8 mouse cellular contexts compared by ENCODE assay signal in the genomic region with DNA sequence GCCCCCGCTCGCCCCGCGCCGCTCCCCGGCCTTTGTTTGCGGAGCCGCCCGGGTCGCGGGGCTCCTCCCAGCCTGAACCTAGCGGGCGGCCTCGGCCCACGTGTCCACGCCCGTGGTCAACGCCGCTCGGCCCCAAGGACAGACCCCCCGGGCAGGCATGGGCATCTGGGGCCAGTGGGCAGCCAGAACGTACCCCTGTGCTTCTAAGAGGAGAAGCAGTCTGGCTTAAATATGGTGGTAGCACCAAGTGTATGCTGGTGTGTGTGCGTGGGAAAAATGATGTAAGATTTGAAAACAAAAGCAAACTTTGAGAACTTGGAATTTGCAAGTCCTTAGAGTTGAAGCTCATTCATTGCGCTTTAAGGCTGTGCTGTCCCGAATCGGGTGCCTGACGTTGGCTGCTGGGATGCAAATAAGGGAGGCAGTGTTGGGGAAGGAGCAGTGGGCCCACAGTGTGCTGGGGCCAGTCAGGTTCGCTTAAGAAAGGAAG. TPM values are rescaled to one million over a fixed set of nuclear protein-coding genes. Genes with fewer than 3 reads are reported as not detected.
DNase-seq lines count a peak whose midpoint lies in the region; ATAC-seq and TF ChIP-seq lines count a peak whose summit lies in the region.

No protein-coding gene starts in this region.

- H3K4me3 ChIP-seq in cerebellum, adult 2 months (replicated peaks; ENCODE audit: insufficient read depth, low read depth, low read length) = peak overlapping the region; percentile 78
- H3K4me3 ChIP-seq in liver, embryonic 13.5 days (replicated peaks) = peak overlapping the region; percentile 88
- H3K4me3 ChIP-seq in neural tube, embryonic 14.5 days (ENCODE audit: low read depth, low read length) = peak overlapping the region; percentile 95

- no peak overlapping the region for H3K27ac ChIP-seq in cerebellum, adult 2 months (ENCODE audit: insufficient read depth, low read length)
- H3K27ac ChIP-seq in liver, embryonic 13.5 days = peak overlapping the region; percentile 77
- peak overlapping the region; percentile 78 for H3K27ac ChIP-seq in neural tube, embryonic 14.5 days (ENCODE audit: low read depth, low read length)

- peak overlapping the region; percentile 86 for H3K9ac ChIP-seq in liver, embryonic 13.5 days
- H3K9ac ChIP-seq in neural tube, embryonic 14.5 days (replicated peaks; ENCODE audit: low read depth, low read length) = peak overlapping the region; percentile 87

- H3K36me3 ChIP-seq in liver, embryonic 13.5 days = peaks cover 6% of the 10 kb centered on the region; the same call in 1 of the 2 replicates
- H3K36me3 ChIP-seq in neural tube, embryonic 14.5 days (ENCODE audit: control insufficient read depth, insufficient read depth, low read length) = no peaks in the 10 kb centered on the region

- no peaks in the 10 kb centered on the region for H3K27me3 ChIP-seq in cerebellum, adult 2 months (ENCODE audit: control insufficient read depth, insufficient read depth, low read length)
- H3K27me3 ChIP-seq in liver, embryonic 13.5 days = no peaks in the 10 kb centered on the region
- H3K27me3 ChIP-seq in neural tube, embryonic 14.5 days (ENCODE audit: control insufficient read depth, insufficient read depth, low read length) = no peaks in the 10 kb centered on the region

- WGBS in cerebellum, adult 2 months = under 1% methylated on average over 28 of the region's 28 CpGs
- WGBS in liver, embryonic 13.5 days (ENCODE audit: insufficient replicate concordance) = under 1% methylated on average over 28 of the region's 28 CpGs
- under 1% methylated on average over 28 of the region's 28 CpGs for whole genome bisulfite sequencing in neural tube, embryonic 14.5 days

- no peak for TF ChIP-seq POLR2A in cerebellum, adult 2 months (IDR thresholded peaks at IDR 0.05; ENCODE audit: borderline replicate concordance, insufficient read depth, low read length)

- no peak for TF ChIP-seq CTCF in cerebellum, adult 2 months (IDR thresholded peaks at IDR 0.05; ENCODE audit: borderline replicate concordance, insufficient read depth, low read depth, low read length)

- H3K4me2 ChIP-seq in liver, embryonic 13.5 days = peak overlapping the region; percentile 94
- peak overlapping the region; percentile 51 for H3K4me2 ChIP-seq in neural tube, embryonic 14.5 days (ENCODE audit: low read depth, low read length)

- DNase-seq in cerebellum, adult 2 months = no peak
- no peak for DNase-seq in cerebellum, adult 18-20 months
- DNase-seq in urinary bladder, postnatal 25 days (ENCODE audit: low spot score) = peak; percentile 19
- DNase-seq in urinary bladder, postnatal 4 days (ENCODE audit: low spot score in 2 of 2) = no peak
- no peak for DNase-seq in liver, embryonic 13.5 days
- DNase-seq in cerebellum, adult 9-10 months = no peak

- peak; percentile 10 to 29; a peak in 1 of 4 replicates for ATAC-seq in hematopoietic stem cell, adult 5-6 weeks (replicated peaks in 1 of 2; ENCODE audit: insufficient read depth in 1 of 2, low FRiP score in 2 of 2, low TSS enrichment in 1 of 2, low read depth in 1 of 2, poor library complexity in 2 of 2, severe bottlenecking in 2 of 2)
- ATAC-seq in liver, embryonic 13.5 days (ENCODE audit: low read depth) = peak; percentile 22
- ATAC-seq in neural tube, embryonic 14.5 days (ENCODE audit: low read depth) = peak; percentile 32

- no peaks in the 10 kb centered on the region for H3K9me3 ChIP-seq in liver, embryonic 13.5 days (replicated peaks)
- H3K9me3 ChIP-seq in neural tube, embryonic 14.5 days (ENCODE audit: control insufficient read depth, low read length) = no peaks in the 10 kb centered on the region

- peaks cover 3% of the 10 kb centered on the region; the same call in 1 of the 2 replicates for H3K4me1 ChIP-seq in cerebellum, adult 2 months (ENCODE audit: control insufficient read depth, insufficient read depth, low read length)
- peaks cover 77% of the 10 kb centered on the region for H3K4me1 ChIP-seq in liver, embryonic 13.5 days (replicated peaks)
- H3K4me1 ChIP-seq in neural tube, embryonic 14.5 days (ENCODE audit: control insufficient read depth, insufficient read depth, low read length) = peaks cover 11% of the 10 kb centered on the region; the same call in 1 of the 2 replicates

RNA-seq across cellular contexts. Expression of gene Prep, which starts 0.5 kb away (rescaled TPM):
- polyA plus RNA-seq in cerebellum, adult 2 months (2012; rRNA removed) = 7.8 and 8.7 TPM in 2 replicates
- total RNA-seq in hematopoietic stem cell, adult 5-6 weeks (2017) = 12.1 and 13.6 TPM in 2 replicates
- 11.8 and 14.2 TPM in 2 replicates for polyA plus RNA-seq in liver, embryonic 13.5 days (2015; fragmentation: Nextera tagmentation; extraction: Ambion mirVana)
- polyA plus RNA-seq in neural tube, embryonic 14.5 days (2014; fragmentation: Nextera tagmentation; extraction: Ambion mirVana) = 18.3 and 25.5 TPM in 2 replicates
